Mouse (Mus musculus): ENCODE results near the gene Cd3eap.

DNA sequence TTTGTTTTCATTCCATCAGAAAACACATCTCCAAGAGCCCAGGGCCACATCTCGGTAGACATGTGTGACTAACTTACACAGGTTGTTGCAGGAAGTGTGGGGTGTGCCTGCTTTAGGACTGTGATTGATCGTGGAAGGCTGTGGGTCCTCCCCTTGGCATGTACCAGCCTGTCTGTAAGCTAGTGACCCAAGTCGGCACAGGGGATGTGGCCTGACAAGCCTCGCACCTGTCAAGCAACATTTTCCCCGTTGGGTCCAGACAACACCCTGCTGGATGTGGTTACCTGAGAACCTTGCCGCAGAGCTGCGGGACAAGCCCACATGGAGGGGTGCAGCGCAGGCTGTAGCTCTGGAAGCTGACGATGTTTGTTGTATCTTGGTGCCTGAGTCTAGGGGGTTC lies 36.8 kb downstream of the Cd3eap start:
- TF ChIP-seq POLR2A (IDR thresholded peaks at IDR 0.05; ENCODE audit: extremely low read depth, insufficient read depth, low read length) (no peak), CTCF (IDR thresholded peaks at IDR 0.05; ENCODE audit: extremely low read depth, insufficient read depth, low read length) (no peak)
